Mouse (Mus musculus) central nervous system, embryonic 11.5 days (tissue): Measurements from ENCODE around the gene Tuft1. TPM values are rescaled to one million over a fixed set of nuclear protein-coding genes. Genes with fewer than 3 reads are reported as not detected.

ENCODE experiments used
- polyA plus RNA-seq: library from polyadenylated mRNA; depleted of rRNA; stranded (reverse); fragments of >200 nt; gene quantifications from 2 replicates; pipeline ENCODE4 v1.2.3, GENCODE M21; 2012; rRNA removed

Gene Tuft1
- 4.2 and 5.1 TPM in 2 replicates for polyA plus RNA-seq

DNA sequence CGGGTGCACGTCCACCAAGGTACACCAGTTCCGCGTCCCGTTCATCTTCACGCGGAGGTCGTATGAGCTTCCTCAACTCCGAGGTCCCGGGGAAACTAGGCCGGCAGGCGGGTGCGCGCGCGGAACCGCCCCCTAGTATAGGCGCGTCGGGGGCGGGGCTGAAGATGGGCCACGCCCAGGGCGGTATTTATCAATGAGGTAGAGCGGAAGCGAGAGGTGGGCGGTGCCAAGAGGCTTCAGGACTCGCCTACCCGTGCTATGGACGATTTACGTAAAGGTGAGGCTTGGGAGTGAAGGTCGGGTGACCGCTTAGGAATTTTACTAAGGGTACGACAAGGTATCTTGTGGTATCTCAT is at the start of gene Tuft1:
Gene Tuft1, minus strand, starts transcription at position 133 of the 356 bp plus-strand sequence.

DNA sequence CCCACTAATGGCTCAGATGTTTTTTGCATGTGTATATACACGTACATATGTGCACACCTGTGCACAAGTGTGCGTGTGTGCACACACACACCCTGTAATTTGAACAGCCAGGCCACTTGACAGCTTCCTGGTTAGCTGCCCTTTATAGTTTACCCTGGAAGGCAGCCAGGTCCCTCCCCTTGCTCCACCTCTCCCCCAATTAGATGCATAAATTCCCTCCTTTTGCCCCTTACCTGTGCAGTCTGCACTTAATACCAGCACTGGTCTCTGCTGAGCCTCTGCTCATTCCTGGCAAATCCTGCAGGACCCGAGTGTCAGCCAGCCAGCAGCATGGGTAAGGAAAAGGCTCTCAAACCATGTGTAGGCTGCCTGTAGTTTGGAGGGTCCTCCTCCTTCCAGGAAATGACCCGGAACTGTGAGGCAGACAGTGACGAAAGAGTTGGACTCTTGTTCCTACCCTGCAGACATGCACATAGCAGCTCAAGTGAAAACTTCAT is 34.7 kb upstream of the Tuft1 start, which contains the start of gene Selenbp2:
Gene Selenbp2, plus strand, starts transcription at position 228 of the 497 bp plus-strand sequence.

DNA sequence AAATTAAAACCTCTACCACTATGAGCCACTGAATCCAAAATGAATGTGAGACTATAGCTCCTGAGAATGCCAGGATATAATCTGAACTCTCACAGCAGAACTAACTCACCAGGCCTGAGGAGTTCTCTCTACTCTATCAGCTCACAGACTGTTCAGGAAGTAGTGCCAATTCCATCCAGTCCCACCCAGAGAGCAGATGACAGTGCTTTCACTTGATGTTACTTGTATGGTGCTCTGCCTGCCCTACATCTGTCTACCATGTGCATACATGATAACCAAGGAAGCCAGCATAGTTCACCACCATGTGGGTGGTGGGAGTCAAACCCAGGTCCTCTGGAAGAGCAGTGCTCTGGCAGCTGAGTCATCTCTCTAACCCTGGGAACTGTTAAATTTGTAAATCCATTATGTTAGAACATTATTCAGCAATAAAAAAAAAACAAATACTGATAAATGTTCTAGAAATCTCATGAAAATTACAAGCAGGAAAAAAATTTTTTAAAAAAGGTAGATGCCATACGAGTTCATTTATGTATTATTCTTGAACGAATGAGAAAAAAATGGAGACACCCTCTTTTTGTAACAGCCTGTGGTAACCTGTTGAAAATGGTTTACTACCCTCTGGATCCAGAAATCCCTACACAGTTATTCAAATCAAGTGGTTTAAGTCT is 16.0 kb downstream of the Tuft1 start, which contains the start of gene Gm10972:
Gene Gm10972, plus strand, starts transcription at position 618 of the 668 bp plus-strand sequence.

DNA sequence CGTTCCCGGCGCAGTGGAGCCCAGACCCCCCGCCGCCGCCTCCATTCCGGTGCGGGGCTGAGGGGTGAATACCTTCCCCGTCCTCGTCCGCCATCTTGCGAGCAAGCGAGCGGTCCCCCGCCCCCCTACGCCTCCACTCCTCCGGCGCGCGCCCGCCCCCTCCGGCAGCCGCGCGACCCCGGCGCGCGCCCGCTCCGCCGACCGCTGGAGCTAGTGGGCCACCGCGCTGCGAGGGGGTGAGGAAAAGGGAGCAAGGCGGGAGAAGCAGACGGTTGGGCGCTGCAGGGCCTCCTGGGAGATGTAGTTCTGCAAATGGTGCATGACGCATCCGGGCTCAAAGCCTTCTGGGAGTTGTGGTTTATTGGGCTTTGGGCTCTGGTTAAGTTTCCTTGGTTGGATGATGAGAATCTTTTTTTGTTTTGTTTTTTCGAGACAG is 76.2 kb downstream of the Tuft1 start, which contains the start of gene Snx27:
Gene Snx27, minus strand, starts transcription at position 261 of the 436 bp plus-strand sequence.

Other genes starting within 250 kb of the Tuft1 start
- 14.2 and 25.3 TPM in 2 replicates for gene Tdrkh, start 245.6 kb downstream of the Tuft1 start, polyA plus RNA-seq
- gene Mrpl9, start 215.6 kb downstream of the Tuft1 start, polyA plus RNA-seq = 60.7 and 69.7 TPM in 2 replicates
- 0.23 and 0.27 TPM in 2 replicates for gene Oaz3, start 215.0 kb downstream of the Tuft1 start, polyA plus RNA-seq
- 186 and 206 TPM in 2 replicates for gene Celf3, start 180.6 kb downstream of the Tuft1 start, polyA plus RNA-seq
- gene Riiad1, start 178.5 kb downstream of the Tuft1 start, polyA plus RNA-seq = 1.8 and 2.7 TPM in 2 replicates
- gene Snx27, start 76.2 kb downstream of the Tuft1 start, polyA plus RNA-seq = 24.1 and 34.7 TPM in 2 replicates
- gene Gm10972, start 15.8 kb downstream of the Tuft1 start, polyA plus RNA-seq = not detected in 2 replicates
- 0.35 and 0.37 TPM in 2 replicates for gene Selenbp2, start 34.7 kb upstream of the Tuft1 start, polyA plus RNA-seq
- gene Cgn, start 127.6 kb upstream of the Tuft1 start, polyA plus RNA-seq = 3.7 and 5.4 TPM in 2 replicates
- 44.4 and 57.8 TPM in 2 replicates for gene Pogz, start 178.7 kb upstream of the Tuft1 start, polyA plus RNA-seq
- 285 and 374 TPM in 2 replicates for gene Psmb4, start 228.1 kb upstream of the Tuft1 start, polyA plus RNA-seq